Mouse (Mus musculus) heart, adult 2 months (tissue): ENCODE data around the gene Ptgs1.

Experiments used
- CTCF ChIP-seq: fragments of 200-600 bp; IDR thresholded peaks from 2 replicates; pipeline ENCODE4 v1.8.1; 2022; ENCODE audit warnings: antibody characterized with exemption, mild to moderate bottlenecking, moderate library complexity
- EP300 ChIP-seq: fragments of 200-500 bp; IDR thresholded peaks from 2 replicates; pipeline ENCODE4 v1.6.1; 2011; ENCODE audit warnings: low read depth, low read length, control low read depth; ENCODE audit not compliant: insufficient read depth

DNA sequence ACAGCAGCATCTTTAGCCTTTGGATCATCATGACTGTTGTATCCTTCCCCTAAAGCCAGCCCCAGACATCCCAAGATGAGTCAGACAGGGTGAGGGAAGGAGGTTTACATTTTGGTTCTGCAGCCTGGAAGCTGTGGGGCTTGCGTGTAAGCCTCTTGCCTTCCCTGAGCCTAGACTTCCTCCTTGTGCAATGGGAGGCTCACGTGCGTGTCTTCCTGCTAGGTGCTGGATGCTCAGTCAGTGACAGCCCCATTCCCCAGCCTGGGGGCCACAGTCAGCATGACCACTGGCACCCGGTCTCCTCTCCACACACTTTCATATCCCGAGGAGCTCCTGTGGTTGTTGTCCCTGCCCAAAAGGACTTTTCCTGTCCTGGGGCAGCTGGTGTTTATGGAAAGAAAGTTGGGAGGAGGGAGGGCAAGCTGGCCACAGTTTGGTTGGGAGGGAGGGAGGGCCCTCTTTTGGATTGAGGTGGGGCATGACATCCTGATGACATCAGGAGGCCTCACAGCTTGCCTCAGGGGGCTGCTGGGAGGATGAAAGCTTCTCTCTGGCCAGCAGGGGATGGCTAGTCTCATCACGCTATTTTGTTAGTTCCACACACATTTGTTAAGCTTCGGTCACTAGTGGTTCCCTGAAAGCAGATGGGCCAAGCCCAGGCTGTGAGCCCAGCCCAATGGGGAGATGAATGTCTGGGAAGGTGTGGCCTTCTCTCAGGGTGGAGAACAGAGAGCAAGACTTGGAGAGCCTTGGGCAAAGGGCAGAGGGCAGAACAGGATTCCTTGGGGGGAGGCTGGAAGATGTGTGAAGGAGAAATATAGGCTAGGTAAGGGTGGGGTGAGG lies 4.5 kb downstream of the Ptgs1 start:
- peak; percentile 16; the same call in 1 of the 2 replicates for TF ChIP-seq CTCF
- no peak for TF ChIP-seq EP300
